Mouse (Mus musculus) heart, postnatal 0 days (tissue): ENCODE measurements around the gene Samd4.

Source experiments
- CTCF ChIP-seq: IDR thresholded peaks from 2 replicates; pipeline ENCODE4 v1.5.1; 2016; ENCODE audit warnings: antibody characterized with exemption, control low read depth, low read depth
- EP300 ChIP-seq: IDR thresholded peaks from 2 replicates; pipeline ENCODE4 v1.6.1; 2016; ENCODE audit warnings: antibody characterized with exemption, low read depth

- TF ChIP-seq EP300 (no peak), CTCF (no peak)
Observed at GRCm38 (mm10) chr14:47093355-47093792, 210.7 kb downstream of the Samd4 start.
